Mouse (Mus musculus): ENCODE results near the gene Krtap6-2.

The Krtap6-2 gene

DNA sequence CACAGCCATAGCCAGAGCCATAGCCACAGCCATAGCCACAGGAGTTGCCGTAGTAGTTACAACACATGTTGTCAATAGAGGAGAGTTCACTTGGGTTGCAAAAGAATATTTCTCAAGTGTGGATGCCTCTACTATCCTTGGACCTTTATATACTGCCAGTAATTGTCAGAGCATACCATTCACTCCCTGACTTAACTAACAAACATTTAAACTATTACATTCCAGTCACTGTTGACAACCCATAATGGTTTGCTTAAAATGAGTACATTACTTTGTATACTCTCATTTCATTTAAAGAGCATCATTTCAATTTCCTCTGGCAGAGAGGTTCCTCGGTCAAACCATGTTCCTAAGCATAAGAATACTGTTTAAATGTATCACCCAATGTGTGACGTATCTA is at the start of gene Krtap6-2:
Krtap6-2 (minus strand) TSS at position 101 of the 400 bp plus-strand sequence.
- in situ Hi-C loops (cut with MboI; ENCODE audit: unreplicated experiment in 2 of 2), result no loop called here

DNA sequence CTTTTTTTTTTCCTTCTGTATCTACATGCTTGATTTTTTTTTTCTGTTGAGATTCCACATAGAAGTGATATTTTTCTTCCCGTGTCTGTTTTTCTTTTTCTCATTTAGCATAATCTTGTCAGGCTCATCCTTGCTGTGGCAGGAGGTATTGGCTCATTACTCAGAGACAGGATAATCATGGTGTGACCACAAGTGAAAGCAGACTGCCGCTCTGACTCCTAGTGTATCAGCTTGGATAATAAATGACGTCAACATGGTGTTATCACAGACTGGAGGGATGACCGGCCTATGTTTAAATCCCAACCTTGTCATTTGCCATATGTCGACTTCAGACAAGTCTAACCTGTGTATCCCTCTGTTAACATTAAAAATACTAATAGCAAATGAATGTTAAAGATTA is 41.3 kb upstream of the Krtap6-2 start:
- in situ Hi-C loops (cut with MboI; ENCODE audit: unreplicated experiment in 2 of 2), result no loop called here

DNA sequence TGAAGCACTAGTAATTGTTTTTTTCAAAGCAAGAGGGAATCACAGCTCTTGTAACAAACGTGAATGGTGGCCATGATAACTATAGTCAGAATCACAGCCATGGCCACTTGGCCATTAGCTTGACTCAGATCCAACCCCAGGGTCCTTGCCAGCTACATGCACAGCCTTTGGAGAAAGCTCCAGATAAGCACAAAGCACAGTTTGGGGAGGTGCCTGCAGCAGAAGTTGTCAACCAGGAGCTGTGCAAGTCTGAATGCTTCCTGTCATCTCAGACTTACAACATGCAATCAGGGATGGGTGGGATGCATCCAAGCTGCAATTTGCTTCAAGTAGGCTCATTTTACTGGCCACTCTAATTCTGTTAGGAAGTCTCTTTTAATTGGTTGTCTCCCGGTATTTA is 9.7 kb upstream of the Krtap6-2 start:
- in situ Hi-C loops (cut with MboI; ENCODE audit: unreplicated experiment in 2 of 2), result no loop called here

DNA sequence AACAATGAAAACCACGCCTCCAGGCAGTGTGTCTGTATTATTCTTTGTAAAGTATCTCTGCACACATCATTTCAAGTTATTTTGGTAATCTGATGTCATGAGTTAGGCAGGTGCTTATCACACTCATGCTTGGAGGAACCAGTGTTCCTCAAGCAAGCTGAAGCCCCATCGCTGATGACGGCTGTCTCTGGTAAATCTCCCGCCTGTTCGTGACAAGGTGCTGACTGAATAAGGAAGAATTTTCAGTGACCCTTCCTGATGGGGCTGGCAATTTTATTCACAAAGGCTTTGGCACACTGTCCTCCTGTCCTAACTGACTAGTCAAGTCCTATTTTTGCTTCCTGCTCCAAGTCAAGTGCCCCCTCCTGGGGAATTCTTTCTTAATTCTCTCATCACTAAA is 5.4 kb upstream of the Krtap6-2 start:
- in situ Hi-C loops (cut with MboI; ENCODE audit: unreplicated experiment in 2 of 2), result no loop called here

DNA sequence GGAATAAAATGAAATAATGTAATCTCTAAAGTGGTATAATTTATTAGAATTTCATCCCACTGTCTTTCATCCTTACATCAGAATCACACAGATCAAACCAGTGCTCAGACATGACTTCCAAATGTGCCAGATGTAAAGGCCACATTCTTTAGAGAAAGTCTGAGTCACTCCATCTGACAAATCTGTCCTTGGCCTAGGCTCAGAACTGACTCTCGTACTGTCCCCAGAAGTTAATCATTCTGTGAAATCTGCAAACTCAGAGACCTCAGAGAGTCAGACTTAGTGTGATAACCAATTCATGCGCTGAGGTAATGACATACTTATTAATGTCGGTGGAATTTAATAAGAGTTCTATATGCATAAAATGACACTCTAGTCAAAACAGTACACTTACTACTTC is 3.6 kb downstream of the Krtap6-2 start:
- in situ Hi-C loops (cut with MboI; ENCODE audit: unreplicated experiment in 2 of 2), result no loop called here

DNA sequence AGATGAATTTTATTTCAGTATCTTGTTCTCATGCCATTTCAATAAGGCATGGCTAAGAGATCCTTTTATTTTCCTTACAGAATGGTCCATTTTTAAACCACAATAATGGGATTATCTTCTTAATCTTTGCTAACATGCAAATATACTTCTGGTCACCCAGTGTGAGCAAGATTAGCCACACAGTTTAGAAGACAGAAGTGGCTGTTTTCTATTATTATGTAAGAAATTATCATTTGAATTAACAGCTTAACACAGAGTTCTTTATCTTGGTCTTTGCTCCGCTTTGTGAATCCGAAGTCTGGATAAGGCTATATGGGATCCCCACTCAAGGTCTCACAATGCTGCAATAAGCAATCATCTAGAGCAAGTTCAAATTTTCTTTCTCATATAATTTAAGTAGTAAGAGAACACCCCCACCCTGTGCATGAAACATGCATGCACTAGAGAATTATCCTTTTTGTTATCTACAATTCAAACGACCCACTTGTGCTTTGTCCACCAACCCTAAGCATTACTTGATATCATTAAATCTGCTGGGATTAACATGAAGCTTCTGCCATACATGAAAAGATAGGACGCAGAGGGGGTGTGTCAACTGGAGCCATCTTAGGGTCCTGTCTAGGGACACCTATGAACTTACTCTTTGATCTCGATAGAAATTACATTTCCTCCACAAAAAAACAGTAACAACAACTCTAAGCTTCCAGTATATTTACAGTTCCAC is 9.4 kb downstream of the Krtap6-2 start:
- in situ Hi-C loops (cut with MboI; ENCODE audit: unreplicated experiment in 2 of 2), result no loop called here

DNA sequence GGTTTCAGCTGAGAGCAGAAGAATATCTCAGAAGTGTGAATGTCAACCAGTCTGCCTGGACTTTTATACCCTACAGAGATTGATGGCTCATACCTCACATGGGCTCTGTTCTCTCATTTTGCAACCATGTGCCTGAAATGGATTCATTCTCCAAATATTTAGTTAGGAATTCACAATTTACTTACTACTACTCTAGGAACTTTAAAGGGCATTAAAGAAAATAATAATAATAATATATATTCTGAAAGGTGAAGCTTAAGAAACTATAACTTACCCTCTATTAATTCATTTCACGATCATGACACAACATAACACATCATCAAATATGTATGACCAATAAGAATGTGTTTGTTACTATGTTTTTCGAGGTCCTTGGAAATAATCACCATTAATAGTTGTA is 16.1 kb downstream of the Krtap6-2 start, which contains the start of gene Krtap21-1:
Krtap21-1 (minus strand) TSS at position 101 of the 400 bp plus-strand sequence.
- in situ Hi-C loops (cut with MboI; ENCODE audit: unreplicated experiment in 2 of 2), result no loop called here

DNA sequence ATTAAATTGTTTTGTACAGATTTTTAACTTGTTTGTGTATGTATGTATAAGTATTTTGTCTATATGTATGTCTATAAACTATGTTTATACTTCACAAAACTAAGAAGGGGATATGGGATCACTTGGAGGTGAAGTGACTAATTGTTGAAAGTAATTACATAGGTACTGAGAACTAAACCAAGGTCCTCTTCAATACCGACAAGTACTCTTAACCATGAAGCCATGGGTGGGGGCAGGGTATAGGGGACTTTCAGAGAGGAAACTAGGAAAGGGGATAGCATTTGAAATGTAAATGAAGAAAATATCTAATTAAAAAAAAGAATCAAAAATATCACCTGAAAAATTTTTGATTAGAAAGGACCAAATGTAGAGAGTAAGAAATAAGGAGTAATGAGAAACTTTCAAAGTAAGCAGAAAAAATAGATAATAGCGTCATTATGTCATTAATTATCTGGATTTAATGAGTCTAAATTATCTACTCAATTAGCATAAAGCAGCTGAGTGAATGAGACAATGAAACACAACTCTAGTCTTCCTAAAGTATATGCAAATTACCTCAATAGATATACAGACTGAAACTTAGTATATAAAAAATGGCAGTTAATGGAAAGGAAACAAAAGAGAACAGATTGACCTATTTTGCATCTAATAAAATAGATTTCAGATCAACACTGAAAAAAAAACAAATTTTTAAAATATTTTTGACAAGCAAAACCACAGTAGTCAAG is 47.0 kb downstream of the Krtap6-2 start:
- in situ Hi-C loops (cut with MboI; ENCODE audit: unreplicated experiment in 2 of 2), result no loop called here

All from v-Abl transformed pro-B cells (cell line).